Mouse (Mus musculus) lung, postnatal 0 days (tissue): ENCODE results near the gene Slc4a7.

ENCODE experiments used
- CTCF ChIP-seq: IDR thresholded peaks from 2 replicates; pipeline ENCODE4 v1.5.1; 2016; ENCODE audit warnings: antibody characterized with exemption, mild to moderate bottlenecking
- EP300 ChIP-seq: IDR thresholded peaks from 2 replicates; pipeline ENCODE4 v1.6.1; 2016; ENCODE audit warnings: antibody characterized with exemption, mild to moderate bottlenecking, control low read depth

DNA sequence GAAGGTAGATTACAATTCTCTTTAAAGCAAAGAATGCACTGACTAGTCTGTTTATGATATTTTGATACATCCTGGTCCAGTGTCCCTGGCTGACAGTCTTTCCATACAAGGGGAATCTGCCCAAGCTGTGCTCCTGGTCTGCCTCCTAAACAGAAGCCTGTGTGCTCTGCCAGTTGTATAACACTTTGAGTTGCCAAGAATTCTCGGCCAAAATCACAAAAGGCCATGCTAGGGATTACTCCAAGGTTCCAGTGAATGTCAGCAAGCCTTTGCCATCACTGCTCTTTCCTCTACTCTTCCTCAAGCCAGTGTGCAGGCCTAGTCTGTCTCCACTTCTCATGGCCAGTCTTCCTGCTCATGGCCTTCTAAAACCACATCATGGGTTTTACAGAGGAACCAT lies 136.0 kb downstream of the Slc4a7 start:
- TF ChIP-seq CTCF (no peak), EP300 (no peak)
